Mouse (Mus musculus) thymus, adult 2 months (tissue): Measurements from ENCODE around the gene 2900026A02Rik.

Source experiments
- CTCF ChIP-seq: fragments of 200-500 bp; IDR thresholded peaks from 2 replicates; pipeline ENCODE4 v1.5.1; 2012; ENCODE audit warnings: mild to moderate bottlenecking, control low read depth, low read length, moderate library complexity, borderline replicate concordance; ENCODE audit not compliant: control insufficient read depth, poor library complexity, insufficient read depth; ENCODE audit errors: extremely low read depth
- POLR2A ChIP-seq: fragments of 200-500 bp; IDR thresholded peaks from 2 replicates; pipeline ENCODE4 v1.6.1; 2012; ENCODE audit warnings: mild to moderate bottlenecking, low read length, control low read depth, moderate library complexity; ENCODE audit not compliant: control insufficient read depth, poor library complexity, insufficient read depth; ENCODE audit errors: extremely low read depth

DNA sequence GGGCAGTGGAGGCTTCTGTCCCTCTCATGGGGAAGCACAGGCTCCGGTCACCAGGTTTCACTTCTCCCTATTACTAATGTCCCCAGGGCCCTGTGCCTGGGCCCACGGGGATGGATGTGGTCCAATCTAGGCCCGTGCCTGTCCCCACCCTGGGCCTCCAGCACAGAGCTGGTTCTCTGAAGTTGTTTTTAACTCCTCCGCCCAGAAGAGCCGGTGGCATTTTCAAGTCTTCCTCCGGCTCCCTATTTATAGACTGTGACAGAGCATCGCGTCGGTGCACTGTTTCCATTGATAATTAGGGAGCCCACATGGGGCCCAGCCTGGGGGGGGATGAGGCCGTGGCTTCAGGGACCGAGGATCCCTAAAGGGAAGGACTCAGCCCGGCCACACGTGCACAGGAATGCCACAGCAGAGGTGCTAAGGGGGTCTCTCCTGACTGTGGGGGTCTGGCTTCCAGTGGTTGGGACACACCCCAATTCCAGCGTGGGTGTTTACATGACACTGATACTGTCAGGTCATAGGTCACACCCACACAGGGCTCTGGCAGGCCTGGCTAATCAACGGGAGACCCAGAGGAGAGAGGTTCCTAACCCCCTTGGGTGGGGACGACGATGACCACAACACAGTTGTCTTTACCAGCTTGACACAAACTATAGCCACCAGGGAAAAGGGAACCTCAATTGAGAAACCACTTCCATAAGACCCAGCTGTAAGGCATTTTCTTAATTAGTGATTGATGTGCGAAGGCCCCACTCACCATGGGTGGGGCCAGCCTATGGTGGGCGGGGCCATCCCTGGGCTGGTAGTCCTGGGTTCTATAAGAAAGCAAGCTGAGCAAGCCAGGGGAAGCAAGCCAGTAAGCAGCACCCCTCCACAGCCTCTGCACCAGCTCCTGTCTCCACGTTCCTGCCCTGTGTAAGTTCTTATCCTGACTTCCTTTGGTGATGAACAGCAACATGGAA, 106.5 kb downstream of the 2900026A02Rik start:
- TF ChIP-seq POLR2A (no peak), CTCF (no peak)
